Mouse (Mus musculus) gastrocnemius, adult 18-20 months (tissue): ENCODE data around the gene Mtmr6. TPM values are rescaled to one million over a fixed set of nuclear protein-coding genes. Genes with fewer than 3 reads are reported as not detected.

Experiments
- DNase-seq: peaks from one replicate; pipeline ENCODE4 v3.0.0; 2021; ENCODE audit warnings: low spot score
- long read RNA-seq, 2 experiments: library from polyadenylated mRNA; stranded (forward); transcript quantifications; one replicate each; pipeline ENCODE4 v2.0.0; 2021
- total RNA-seq, 2 experiments: library from RNA; stranded (reverse); gene quantifications; 2 replicates each; pipeline ENCODE4 v1.2.3; 2021

Gene Mtmr6
- 10 to 100 TPM; 45.6 to 47.5 TPM for total RNA-seq
- long read RNA-seq, experiment 1, transcript Mtmr6-201 (14 exons, 3,813 nt) = major isoform, 99 of 122 reads
- long read RNA-seq, experiment 1, partial matches to known transcripts = 1 of 122 reads
- long read RNA-seq, experiment 1, other reads (novel, unspliced or antisense) = 21 of 122 reads
- long read RNA-seq, experiment 2, transcript Mtmr6-201 (14 exons, 3,813 nt) = major isoform, 65 of 82 reads
- long read RNA-seq, experiment 2, partial matches to known transcripts = 3 of 82 reads
- long read RNA-seq, experiment 2, other reads (novel, unspliced or antisense) = 14 of 82 reads

- peak; percentile 94 for DNase-seq
Measured at GRCm38 (mm10) chr14:60264990-60265876, at the start of gene Mtmr6. TSS of gene Mtmr6 (plus strand) at chr14:60265228.

- no peak for DNase-seq
Measured at GRCm38 (mm10) chr14:60216125-60216524, 48.9 kb upstream of the Mtmr6 start.

GRCm38 (mm10) chr14:60217616-60218015, 47.4 kb upstream of the Mtmr6 start:
- DNase-seq = no peak

GRCm38 (mm10) chr14:60219886-60220285, 45.1 kb upstream of the Mtmr6 start:
- DNase-seq = no peak

GRCm38 (mm10) chr14:60238551-60238950, 26.5 kb upstream of the Mtmr6 start:
- no peak for DNase-seq

- no peak for DNase-seq
Measured at GRCm38 (mm10) chr14:60250366-60250765, 14.7 kb upstream of the Mtmr6 start.

- DNase-seq = no peak
Measured at GRCm38 (mm10) chr14:60250879-60251278, 14.1 kb upstream of the Mtmr6 start.

GRCm38 (mm10) chr14:60251281-60252003, 13.6 kb upstream of the Mtmr6 start, which contains the start of the genes Nupl1 and Gm49336:
TSS of gene Nupl1 (minus strand) at chr14:60251431.
TSS of gene Gm49336 (minus strand) at chr14:60251507.
- peak; percentile 98 for DNase-seq

GRCm38 (mm10) chr14:60252004-60253000, 12.7 kb upstream of the Mtmr6 start:
- no peak for DNase-seq

GRCm38 (mm10) chr14:60253466-60253865, 11.6 kb upstream of the Mtmr6 start:
- DNase-seq = no peak

GRCm38 (mm10) chr14:60254774-60255173, 10.3 kb upstream of the Mtmr6 start:
- DNase-seq = no peak

- no peak for DNase-seq
Measured at GRCm38 (mm10) chr14:60256356-60256755, 8.7 kb upstream of the Mtmr6 start.

- no peak for DNase-seq
Measured at GRCm38 (mm10) chr14:60257101-60257500, 7.9 kb upstream of the Mtmr6 start.

GRCm38 (mm10) chr14:60257851-60258250, 7.2 kb upstream of the Mtmr6 start:
- DNase-seq = no peak

GRCm38 (mm10) chr14:60262316-60262715, 2.7 kb upstream of the Mtmr6 start:
- DNase-seq = no peak

GRCm38 (mm10) chr14:60269333-60269732, 4.3 kb downstream of the Mtmr6 start:
- no peak for DNase-seq

GRCm38 (mm10) chr14:60273346-60273745, 8.3 kb downstream of the Mtmr6 start:
- DNase-seq = no peak

- no peak for DNase-seq
Measured at GRCm38 (mm10) chr14:60275301-60276276, 10.6 kb downstream of the Mtmr6 start.

GRCm38 (mm10) chr14:60286194-60286863, 21.3 kb downstream of the Mtmr6 start:
- no peak for DNase-seq
